Mouse (Mus musculus) central nervous system, embryonic 14 days (tissue): Measurements from ENCODE around the gene Tjp2. TPM values are rescaled to one million over a fixed set of nuclear protein-coding genes. Genes with fewer than 3 reads are reported as not detected.

Experiments
- polyA plus RNA-seq: library from polyadenylated mRNA; depleted of rRNA; stranded (reverse); fragments of >200 nt; gene quantifications from 2 replicates; pipeline ENCODE4 v1.2.3, GENCODE M21; 2012; rRNA removed

Gene Tjp2
- 13.6 and 14.2 TPM in 2 replicates for polyA plus RNA-seq

DNA sequence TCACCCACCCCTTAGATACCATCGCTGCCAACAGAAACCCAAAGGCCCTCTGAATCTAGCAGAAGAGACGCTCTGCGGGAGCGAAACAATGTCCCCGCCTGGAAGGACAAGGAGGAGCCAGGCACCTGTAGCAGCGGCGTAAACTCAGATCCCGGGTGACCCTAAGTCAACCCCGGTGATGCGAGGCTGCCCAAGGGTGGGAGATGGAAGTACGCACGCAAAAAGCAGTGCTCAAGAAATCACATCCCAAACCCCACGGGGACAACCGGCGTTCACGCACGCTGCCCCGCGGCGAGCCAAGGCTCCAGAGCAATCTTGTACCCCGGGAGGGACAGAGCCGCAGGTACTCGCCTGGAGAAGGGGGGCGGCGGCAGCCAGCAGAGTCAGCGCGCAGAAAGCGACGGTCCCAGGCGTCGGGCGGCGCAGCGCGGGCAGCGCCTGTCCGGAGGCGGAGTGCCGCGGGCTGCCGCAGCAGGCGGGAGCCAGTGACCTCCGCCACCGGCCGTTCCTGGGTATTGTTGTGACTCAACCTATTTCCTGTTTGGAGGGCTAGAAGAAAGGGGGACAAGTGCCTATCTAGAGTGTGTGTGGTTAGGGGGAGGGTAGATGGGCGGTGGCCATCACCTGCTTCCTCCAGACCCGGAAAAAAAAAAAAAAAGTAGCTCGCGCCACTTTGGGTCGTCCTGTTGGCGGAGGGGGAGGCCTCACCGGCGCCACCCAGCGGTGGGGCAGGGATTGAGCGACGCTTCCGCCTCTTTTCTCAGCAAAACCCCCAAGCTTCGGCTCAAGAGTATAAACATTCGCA lies at the start of gene Tjp2:
TSS of gene Tjp2 (minus strand) at position 531 of the 805 bp plus-strand sequence.

Other genes starting within 250 kb of the Tjp2 start
- gene Fam189a2, start 194.0 kb downstream of the Tjp2 start, polyA plus RNA-seq = 9.5 and 12.1 TPM in 2 replicates
- 20.1 and 21.5 TPM in 2 replicates for gene Fxn, start 55.6 kb upstream of the Tjp2 start, polyA plus RNA-seq